ENCODE assay signal across 8 mouse cellular contexts in genomic region chr5:114374409-114375213, GRCm38 (mm10). TPM values are rescaled to one million over a fixed set of nuclear protein-coding genes. Genes with fewer than 3 reads are reported as not detected.
DNase-seq lines count a peak whose midpoint lies in the region; ATAC-seq lines count a peak whose summit lies in the region.

No protein-coding gene starts in this region.

- intact Hi-C loops in heart, postnatal 25 days (cut with DNase I): loop anchor here (5.0 to 10.0 kb wide), 2 partner anchors 197 to 250 kb away; partner anchors contain the start of gene Alkbh2

- DNase-seq in heart, adult 11 months: peak; percentile 98
- no peak for DNase-seq in heart, postnatal 25 days (ENCODE audit: low spot score)
- DNase-seq in splenic B cell, adult 2 months (ENCODE audit: low read depth, low spot score): peak; percentile 32
- DNase-seq in ovary, postnatal 10 days (ENCODE audit: low spot score): no peak
- no peak for DNase-seq in forebrain, embryonic 11.5 days (ENCODE audit: low spot score)
- no peak for DNase-seq in spleen, postnatal 14 days (ENCODE audit: low spot score in 2 of 2)

- no peak for ATAC-seq in heart, embryonic 13.5 days (ENCODE audit: extremely low read depth, insufficient number of reproducible peaks, low FRiP score, low TSS enrichment)
- 0 out of 2 replicates have a peak, but pooled peaks have one; percentile 33 for ATAC-seq in liver, embryonic 15.5 days (ENCODE audit: insufficient read depth)
- ATAC-seq in forebrain, embryonic 11.5 days (replicated peaks; ENCODE audit: low FRiP score): no peak

- no peak overlapping the region for H3K4me3 ChIP-seq in heart, embryonic 13.5 days
- peak overlapping the region; percentile 4; the same call in 1 of the 2 replicates for H3K4me3 ChIP-seq in liver, embryonic 15.5 days (replicated peaks)
- no peak overlapping the region for H3K4me3 ChIP-seq in forebrain, embryonic 11.5 days (ENCODE audit: low read depth, low read length)

- H3K9me3 ChIP-seq in heart, embryonic 13.5 days: no peaks in the 10 kb centered on the region
- no peaks in the 10 kb centered on the region for H3K9me3 ChIP-seq in liver, embryonic 15.5 days (replicated peaks)
- H3K9me3 ChIP-seq in forebrain, embryonic 11.5 days (ENCODE audit: control insufficient read depth, low read length): no peaks in the 10 kb centered on the region

- 76% methylated on average over 23 of the region's 23 CpGs for WGBS in heart, embryonic 13.5 days
- WGBS in liver, embryonic 15.5 days (ENCODE audit: insufficient replicate concordance): 20% methylated on average over 23 of the region's 23 CpGs
- WGBS in forebrain, embryonic 11.5 days: 91% methylated on average over 23 of the region's 23 CpGs

- peaks cover 100% of the 10 kb centered on the region for H3K4me1 ChIP-seq in heart, embryonic 13.5 days
- H3K4me1 ChIP-seq in liver, embryonic 15.5 days (replicated peaks): peaks cover 93% of the 10 kb centered on the region
- peaks cover 5% of the 10 kb centered on the region; the same call in 1 of the 2 replicates for H3K4me1 ChIP-seq in forebrain, embryonic 11.5 days (replicated peaks; ENCODE audit: control insufficient read depth, insufficient read depth, low read length)

- H3K27ac ChIP-seq in heart, embryonic 13.5 days (replicated peaks): peak overlapping the region; percentile 68
- peak overlapping the region; percentile 38 for H3K27ac ChIP-seq in liver, embryonic 15.5 days (replicated peaks)
- no peak overlapping the region for H3K27ac ChIP-seq in forebrain, embryonic 11.5 days (ENCODE audit: low read depth, low read length)

- peak overlapping the region; percentile 18 for H3K4me2 ChIP-seq in heart, embryonic 13.5 days
- peak overlapping the region; percentile 45 for H3K4me2 ChIP-seq in liver, embryonic 15.5 days
- no peak overlapping the region for H3K4me2 ChIP-seq in forebrain, embryonic 11.5 days (ENCODE audit: low read depth, low read length, severe bottlenecking)

- no peaks in the 10 kb centered on the region for H3K27me3 ChIP-seq in heart, embryonic 13.5 days (replicated peaks)
- H3K27me3 ChIP-seq in liver, embryonic 15.5 days: no peaks in the 10 kb centered on the region
- no peaks in the 10 kb centered on the region for H3K27me3 ChIP-seq in splenic B cell, adult 2 months (ENCODE audit: control insufficient read depth, insufficient read depth, low read length, poor library complexity, severe bottlenecking)
- H3K27me3 ChIP-seq in forebrain, embryonic 11.5 days (ENCODE audit: control insufficient read depth, insufficient read depth, low read length): no peaks in the 10 kb centered on the region

- no peak overlapping the region for H3K9ac ChIP-seq in heart, embryonic 13.5 days
- no peak overlapping the region for H3K9ac ChIP-seq in liver, embryonic 15.5 days
- H3K9ac ChIP-seq in forebrain, embryonic 11.5 days (ENCODE audit: low read length): no peak overlapping the region

- H3K36me3 ChIP-seq in heart, embryonic 13.5 days: peaks cover 66% of the 10 kb centered on the region
- peaks cover 31% of the 10 kb centered on the region for H3K36me3 ChIP-seq in liver, embryonic 15.5 days (replicated peaks)
- no peaks in the 10 kb centered on the region for H3K36me3 ChIP-seq in splenic B cell, adult 2 months (ENCODE audit: control insufficient read depth, insufficient read depth, low read length, poor library complexity, severe bottlenecking)
- peaks cover 3% of the 10 kb centered on the region; the same call in 1 of the 2 replicates for H3K36me3 ChIP-seq in forebrain, embryonic 11.5 days (ENCODE audit: control insufficient read depth, insufficient read depth, low read length)

RNA-seq across cellular contexts. Expression of gene Kctd10, which starts 5.7 kb away (rescaled TPM):
- total RNA-seq in heart, postnatal 25 days (2021): 10 to 100 TPM; 52.2 to 55.0 TPM
- polyA plus RNA-seq in heart, embryonic 13.5 days (2015; fragmentation: Nextera tagmentation; extraction: Ambion mirVana): 87.9 and 93.7 TPM in 2 replicates
- 21.1 and 22.6 TPM in 2 replicates for polyA plus RNA-seq in liver, embryonic 15.5 days (2015; fragmentation: Nextera tagmentation; extraction: Ambion mirVana)
- polyA plus RNA-seq in forebrain, embryonic 11.5 days (2014; fragmentation: Nextera tagmentation; extraction: Ambion mirVana): 86.4 and 93.3 TPM in 2 replicates

RNA-seq across cellular contexts. Expression of gene Ube3b, which starts 5.8 kb away (rescaled TPM):
- total RNA-seq in heart, postnatal 25 days (2021): 10 to 100 TPM; 85.4 to 93.5 TPM
- polyA plus RNA-seq in heart, embryonic 13.5 days (2015; fragmentation: Nextera tagmentation; extraction: Ambion mirVana): 37.6 and 41.1 TPM in 2 replicates
- polyA plus RNA-seq in liver, embryonic 15.5 days (2015; fragmentation: Nextera tagmentation; extraction: Ambion mirVana): 17.1 and 18.4 TPM in 2 replicates
- polyA plus RNA-seq in forebrain, embryonic 11.5 days (2014; fragmentation: Nextera tagmentation; extraction: Ambion mirVana): 52.9 and 59.6 TPM in 2 replicates

Comparison
In these comparisons a context has a peak if more than half of its experiments do, and no peak if none do; other contexts are left out.
1. DNase-seq: peak in heart, adult 11 months (single experiment) and splenic B cell, adult 2 months (single experiment); none in heart, postnatal 25 days (single experiment), ovary, postnatal 10 days (single experiment), forebrain, embryonic 11.5 days (single experiment) and spleen, postnatal 14 days (0 of 2).